8 mouse cellular contexts compared by ENCODE assay signal in genomic region chr11:69632284-69633089, GRCm38 (mm10). TPM values are rescaled to one million over a fixed set of nuclear protein-coding genes. Genes with fewer than 3 reads are reported as not detected.
DNase-seq lines count a peak whose midpoint lies in the region; ATAC-seq lines count a peak whose summit lies in the region.

Fxr2 (plus strand) TSS chr11:69632990.

- H3K27ac ChIP-seq in heart, embryonic 14.5 days (replicated peaks in 1 of 2; ENCODE audit: control insufficient read depth in 1 of 2, insufficient read depth in 1 of 2, low read depth in 2 of 2, low read length in 2 of 2), result peak within 1 kb of the TSS; percentile 83 to 97
- peak within 1 kb of the TSS; percentile 95 for H3K27ac ChIP-seq in liver, embryonic 13.5 days
- peak within 1 kb of the TSS; percentile 97 for H3K27ac ChIP-seq in stomach, embryonic 16.5 days (ENCODE audit: low read length)

- DNase-seq in c-Kit-negative CD71-positive TER-119-positive erythroid progenitor cells, embryonic 14.5 days (ENCODE audit: low read depth, low spot score), result peak; percentile 99
- peak; percentile 100 for DNase-seq in fibroblast of lung, adult 2 months (ENCODE audit: low read depth)
- peak; percentile 100 for DNase-seq in kidney, postnatal 14 days
- DNase-seq in liver, embryonic 13.5 days, result peak; percentile 100
- DNase-seq in neural tube, embryonic 10.5 days (ENCODE audit: extremely low spot score, low spot score), result peak; percentile 100

- ATAC-seq in CD4-positive, CD25-positive, alpha-beta regulatory T cell, adult 4 months, result peak; percentile 95
- peak; percentile 98 for ATAC-seq in heart, embryonic 14.5 days (ENCODE audit: insufficient number of reproducible peaks, insufficient read depth, low FRiP score, low read depth)
- ATAC-seq in liver, embryonic 13.5 days (ENCODE audit: low read depth), result peak; percentile 95
- ATAC-seq in stomach, embryonic 16.5 days (ENCODE audit: insufficient read depth, low FRiP score), result peak; percentile 99

- H3K4me3 ChIP-seq in heart, embryonic 14.5 days (ENCODE audit: control insufficient read depth in 1 of 2, insufficient read depth in 1 of 2, low read depth in 1 of 2, low read length in 2 of 2), result peak within 1 kb of the TSS; percentile 89 to 96
- peak within 1 kb of the TSS; percentile 93 for H3K4me3 ChIP-seq in liver, embryonic 13.5 days (replicated peaks)
- peak within 1 kb of the TSS; percentile 98 for H3K4me3 ChIP-seq in stomach, embryonic 16.5 days (replicated peaks; ENCODE audit: low read length)

- H3K9ac ChIP-seq in heart, embryonic 14.5 days (ENCODE audit: low read length), result peak within 1 kb of the TSS; percentile 98
- peak within 1 kb of the TSS; percentile 97 for H3K9ac ChIP-seq in liver, embryonic 13.5 days
- H3K9ac ChIP-seq in stomach, embryonic 16.5 days (ENCODE audit: low read length), result peak within 1 kb of the TSS; percentile 99

- WGBS in heart, embryonic 14.5 days, result 1% methylated on average over 25 of the region's 56 CpGs
- WGBS in liver, embryonic 13.5 days (ENCODE audit: insufficient replicate concordance), result under 1% methylated on average over 55 of the region's 56 CpGs
- under 1% methylated on average over 37 of the region's 56 CpGs for WGBS in stomach, embryonic 16.5 days

- H3K4me2 ChIP-seq in heart, embryonic 14.5 days (ENCODE audit: low read length), result peak within 1 kb of the TSS; percentile 71
- H3K4me2 ChIP-seq in liver, embryonic 13.5 days, result peak within 1 kb of the TSS; percentile 91
- H3K4me2 ChIP-seq in stomach, embryonic 16.5 days (ENCODE audit: low read depth, low read length), result peak within 1 kb of the TSS; percentile 73

- peaks cover 19% of the 10 kb centered on the region for H3K36me3 ChIP-seq in heart, embryonic 14.5 days (ENCODE audit: control insufficient read depth, insufficient read depth, low read length)
- peaks cover 2% of the 10 kb centered on the region; the same call in 1 of the 2 replicates for H3K36me3 ChIP-seq in liver, embryonic 13.5 days
- no peaks in the 10 kb centered on the region for H3K36me3 ChIP-seq in stomach, embryonic 16.5 days (ENCODE audit: control insufficient read depth, insufficient read depth, low read length)

- H3K27me3 ChIP-seq in heart, embryonic 14.5 days (ENCODE audit: control insufficient read depth, insufficient read depth, low read length), result no peaks in the 10 kb centered on the region
- no peaks in the 10 kb centered on the region for H3K27me3 ChIP-seq in liver, embryonic 13.5 days
- H3K27me3 ChIP-seq in stomach, embryonic 16.5 days (ENCODE audit: control insufficient read depth, insufficient read depth, low read length), result no peaks in the 10 kb centered on the region

- H3K4me1 ChIP-seq in heart, embryonic 14.5 days (ENCODE audit: control insufficient read depth in 2 of 2, insufficient read depth in 2 of 2, low read length in 2 of 2), result peaks cover 2 to 25% of the 10 kb centered on the region in 2 experiments; a peak in 3 of 4 replicates
- peaks cover 48% of the 10 kb centered on the region for H3K4me1 ChIP-seq in liver, embryonic 13.5 days (replicated peaks)
- H3K4me1 ChIP-seq in stomach, embryonic 16.5 days (ENCODE audit: control insufficient read depth, insufficient read depth, low read length), result peaks cover 13% of the 10 kb centered on the region

- no peaks in the 10 kb centered on the region for H3K9me3 ChIP-seq in heart, embryonic 14.5 days (ENCODE audit: control insufficient read depth, low read length)
- no peaks in the 10 kb centered on the region for H3K9me3 ChIP-seq in liver, embryonic 13.5 days (replicated peaks)
- no peaks in the 10 kb centered on the region for H3K9me3 ChIP-seq in stomach, embryonic 16.5 days (replicated peaks; ENCODE audit: control insufficient read depth, low read length)

RNA-seq across cellular contexts. Expression of gene Fxr2, which starts in this region (rescaled TPM):
- 10 to 100 TPM; 11.0 to 11.2 TPM for polyA plus RNA-seq in CD4-positive, CD25-positive, alpha-beta regulatory T cell, adult 4 months (2017; shearing (Covaris generic))
- 24.2 and 25.8 TPM in 2 replicates for polyA plus RNA-seq in heart, embryonic 14.5 days (2014; fragmentation: Nextera tagmentation; extraction: Ambion mirVana)
- 7.9 and 8.2 TPM in 2 replicates for polyA plus RNA-seq in liver, embryonic 13.5 days (2015; fragmentation: Nextera tagmentation; extraction: Ambion mirVana)
- polyA plus RNA-seq in stomach, embryonic 16.5 days (2015; fragmentation: Nextera tagmentation; extraction: Ambion mirVana), result 20.9 and 22.1 TPM in 2 replicates

Comparison
In these comparisons a context has a peak if more than half of its experiments do, and no peak if none do; other contexts are left out.
1. Peak in every context shown above with its lines: DNase-seq, ATAC-seq, H3K4me3 ChIP-seq and H3K27ac ChIP-seq.